Comparison of ENCODE assay signal across 19 mouse cellular contexts in genomic region chr8:30946154-30947065, GRCm38 (mm10).
A peak's percentile ranks its signal among the peaks of the same experiment; 100 is the strongest.
DNase-seq lines count a peak whose midpoint lies in the region; ATAC-seq and TF ChIP-seq lines count a peak whose summit lies in the region.
"Had no signal": no experiment of that assay in that cellular context is flagged by ENCODE, and none has a peak within 500 bp of the region (broad histone marks: within the 10 kb centered on the region; RNA-seq: fewer than 3 reads in every experiment).

No protein-coding gene starts in this region.

- no peak for TF ChIP-seq CTCF in hindbrain, postnatal 0 days (IDR thresholded peaks at IDR 0.05; ENCODE audit: low read depth)

- no peak overlapping the region for H3K9ac ChIP-seq in forebrain, embryonic 16.5 days (replicated peaks; ENCODE audit: low read depth, low read length)
- H3K9ac ChIP-seq in forebrain, embryonic 15.5 days (replicated peaks), result no peak overlapping the region
- H3K9ac ChIP-seq in neural tube, embryonic 14.5 days (replicated peaks; ENCODE audit: low read depth, low read length), result no peak overlapping the region
- H3K9ac ChIP-seq in neural tube, embryonic 15.5 days (replicated peaks), result no peak overlapping the region
- H3K9ac ChIP-seq in hindbrain, postnatal 0 days (replicated peaks; ENCODE audit: low read length), result no peak overlapping the region
- H3K9ac ChIP-seq: heart, embryonic 13.5 days; liver, embryonic 14.5 days; stomach, embryonic 15.5 days had no signal

- 63% methylated on average over 10 of the region's 10 CpGs for WGBS in forebrain, embryonic 16.5 days
- WGBS in forebrain, embryonic 15.5 days, result 62% methylated on average over 10 of the region's 10 CpGs
- 72% methylated on average over 10 of the region's 10 CpGs for WGBS in neural tube, embryonic 14.5 days
- 68% methylated on average over 10 of the region's 10 CpGs for WGBS in neural tube, embryonic 15.5 days
- WGBS in hindbrain, postnatal 0 days, result 51% methylated on average over 10 of the region's 10 CpGs

- H3K27ac ChIP-seq in forebrain, embryonic 16.5 days (ENCODE audit: low read length), result no peak overlapping the region
- no peak overlapping the region for H3K27ac ChIP-seq in forebrain, embryonic 15.5 days (replicated peaks)
- no peak overlapping the region for H3K27ac ChIP-seq in neural tube, embryonic 14.5 days (ENCODE audit: low read depth, low read length)
- H3K27ac ChIP-seq in neural tube, embryonic 15.5 days (replicated peaks), result no peak overlapping the region
- H3K27ac ChIP-seq in hindbrain, postnatal 0 days, result no peak overlapping the region
- H3K27ac ChIP-seq: heart, embryonic 13.5 days; liver, embryonic 14.5 days; stomach, embryonic 15.5 days had no signal

- 0 out of 2 replicates have a peak, but pooled peaks have one; percentile 43 for ATAC-seq in forebrain, embryonic 16.5 days
- no peak for ATAC-seq in forebrain, embryonic 15.5 days (replicated peaks)
- peak; percentile 76 for ATAC-seq in neural tube, embryonic 14.5 days (ENCODE audit: low read depth)
- no peak for ATAC-seq in neural tube, embryonic 15.5 days (ENCODE audit: low FRiP score)
- ATAC-seq in hindbrain, postnatal 0 days, result 0 out of 2 replicates have a peak, but pooled peaks have one; percentile 21
- ATAC-seq: activated CD4-positive, CD25-positive, alpha-beta regulatory T cell, adult 4 months; midbrain, embryonic 16.5 days had no signal

- no peak overlapping the region for H3K4me3 ChIP-seq in forebrain, embryonic 16.5 days (replicated peaks; ENCODE audit: low read length)
- no peak overlapping the region for H3K4me3 ChIP-seq in forebrain, embryonic 15.5 days
- no peak overlapping the region for H3K4me3 ChIP-seq in neural tube, embryonic 14.5 days (ENCODE audit: low read depth, low read length)
- no peak overlapping the region for H3K4me3 ChIP-seq in neural tube, embryonic 15.5 days (replicated peaks)
- no peak overlapping the region for H3K4me3 ChIP-seq in hindbrain, postnatal 0 days (ENCODE audit: low read length)
- H3K4me3 ChIP-seq: heart, embryonic 13.5 days; stomach, embryonic 15.5 days had no signal

- no peak for DNase-seq in hindbrain, postnatal 0 days (ENCODE audit: low spot score)
- no peak for DNase-seq in urinary bladder, postnatal 25 days (ENCODE audit: low spot score)
- no peak for DNase-seq in T-cell, adult 2 months (ENCODE audit: low spot score)
- no peak for DNase-seq in layer of hippocampus, adult 18-20 months (ENCODE audit: low spot score in 2 of 2)
- DNase-seq: adrenal gland, postnatal 14 days; cerebellum, adult 18-20 months; heart, postnatal 4 days; kidney, adult 18-20 months; kidney, postnatal 14 days; spleen, adult 18-20 months had no signal

- 0 out of 2 replicates have a peak, but pooled peaks cover 2% of the 10 kb centered on the region for H3K4me1 ChIP-seq in forebrain, embryonic 16.5 days (replicated peaks; ENCODE audit: control insufficient read depth, insufficient read depth, low read length)
- H3K4me1 ChIP-seq in forebrain, embryonic 15.5 days, result no peaks in the 10 kb centered on the region
- H3K4me1 ChIP-seq in neural tube, embryonic 14.5 days (ENCODE audit: control insufficient read depth, insufficient read depth, low read length), result no peaks in the 10 kb centered on the region
- H3K4me1 ChIP-seq in neural tube, embryonic 15.5 days, result 0 out of 2 replicates have a peak, but pooled peaks cover 5% of the 10 kb centered on the region
- H3K4me1 ChIP-seq in hindbrain, postnatal 0 days (ENCODE audit: insufficient read depth, low read length), result no peaks in the 10 kb centered on the region
- H3K4me1 ChIP-seq: heart, embryonic 13.5 days; stomach, embryonic 15.5 days had no signal

- H3K27me3 ChIP-seq in forebrain, embryonic 16.5 days (replicated peaks; ENCODE audit: control insufficient read depth, insufficient read depth, low read length), result no peaks in the 10 kb centered on the region
- H3K27me3 ChIP-seq in forebrain, embryonic 15.5 days, result no peaks in the 10 kb centered on the region
- no peaks in the 10 kb centered on the region for H3K27me3 ChIP-seq in neural tube, embryonic 14.5 days (ENCODE audit: control insufficient read depth, insufficient read depth, low read length)
- H3K27me3 ChIP-seq in neural tube, embryonic 15.5 days (replicated peaks), result no peaks in the 10 kb centered on the region
- H3K27me3 ChIP-seq in hindbrain, postnatal 0 days (ENCODE audit: insufficient read depth, low read length), result no peaks in the 10 kb centered on the region
- H3K27me3 ChIP-seq: heart, embryonic 13.5 days; stomach, embryonic 15.5 days had no signal

- H3K9me3 ChIP-seq in forebrain, embryonic 16.5 days (ENCODE audit: control insufficient read depth, low read length), result no peaks in the 10 kb centered on the region
- H3K9me3 ChIP-seq in forebrain, embryonic 15.5 days, result no peaks in the 10 kb centered on the region
- H3K9me3 ChIP-seq in neural tube, embryonic 14.5 days (ENCODE audit: control insufficient read depth, low read length), result no peaks in the 10 kb centered on the region
- H3K9me3 ChIP-seq in neural tube, embryonic 15.5 days (replicated peaks), result no peaks in the 10 kb centered on the region
- H3K9me3 ChIP-seq in hindbrain, postnatal 0 days (ENCODE audit: low read length), result no peaks in the 10 kb centered on the region
- H3K9me3 ChIP-seq: stomach, embryonic 15.5 days had no signal

- H3K36me3 ChIP-seq in forebrain, embryonic 16.5 days (ENCODE audit: control insufficient read depth, insufficient read depth), result no peaks in the 10 kb centered on the region
- no peaks in the 10 kb centered on the region for H3K36me3 ChIP-seq in forebrain, embryonic 15.5 days
- no peaks in the 10 kb centered on the region for H3K36me3 ChIP-seq in neural tube, embryonic 14.5 days (ENCODE audit: control insufficient read depth, insufficient read depth, low read length)
- no peaks in the 10 kb centered on the region for H3K36me3 ChIP-seq in neural tube, embryonic 15.5 days
- H3K36me3 ChIP-seq in hindbrain, postnatal 0 days (ENCODE audit: insufficient read depth, low read length), result no peaks in the 10 kb centered on the region
- H3K36me3 ChIP-seq: heart, embryonic 13.5 days; stomach, embryonic 15.5 days had no signal

- no peak overlapping the region for H3K4me2 ChIP-seq in forebrain, embryonic 16.5 days (ENCODE audit: low read length)
- no peak overlapping the region for H3K4me2 ChIP-seq in forebrain, embryonic 15.5 days (replicated peaks)
- no peak overlapping the region for H3K4me2 ChIP-seq in neural tube, embryonic 14.5 days (ENCODE audit: low read depth, low read length)
- no peak overlapping the region for H3K4me2 ChIP-seq in neural tube, embryonic 15.5 days
- H3K4me2 ChIP-seq in hindbrain, postnatal 0 days (ENCODE audit: low read depth, low read length), result peak overlapping the region; percentile 6; the same call in 1 of the 2 replicates
- H3K4me2 ChIP-seq: heart, embryonic 13.5 days; stomach, embryonic 15.5 days had no signal

Comparison
In these comparisons a context has a peak if more than half of its experiments do, and no peak if none do; other contexts are left out.
1. ATAC-seq: peak in forebrain, embryonic 16.5 days (single experiment), neural tube, embryonic 14.5 days (single experiment) and hindbrain, postnatal 0 days (single experiment); none in forebrain, embryonic 15.5 days (single experiment) and neural tube, embryonic 15.5 days (single experiment).